Mouse (Mus musculus) adrenal gland, postnatal 25 days (tissue): ENCODE data around the gene Tedc1. TPM values are rescaled to one million over a fixed set of nuclear protein-coding genes. Genes with fewer than 3 reads are reported as not detected.
A peak's percentile ranks its signal among the peaks of the same experiment; 100 is the strongest.
"Not testable (repeated sequence)": the region's sequence is repeated elsewhere in the genome, so short reads cannot be mapped to it uniquely, and the experiment has no call there.

Source experiments
- DNase-seq: peaks from one replicate; pipeline ENCODE4 v3.0.0; 2021; ENCODE audit warnings: mixed read lengths
- total RNA-seq: library from RNA; stranded (reverse); gene quantifications from 2 replicates; pipeline ENCODE4 v1.2.3, GENCODE M21; 2021

Gene Tedc1
- total RNA-seq, 1 experiment from 2014 or later = 2.5 TPM

DNA sequence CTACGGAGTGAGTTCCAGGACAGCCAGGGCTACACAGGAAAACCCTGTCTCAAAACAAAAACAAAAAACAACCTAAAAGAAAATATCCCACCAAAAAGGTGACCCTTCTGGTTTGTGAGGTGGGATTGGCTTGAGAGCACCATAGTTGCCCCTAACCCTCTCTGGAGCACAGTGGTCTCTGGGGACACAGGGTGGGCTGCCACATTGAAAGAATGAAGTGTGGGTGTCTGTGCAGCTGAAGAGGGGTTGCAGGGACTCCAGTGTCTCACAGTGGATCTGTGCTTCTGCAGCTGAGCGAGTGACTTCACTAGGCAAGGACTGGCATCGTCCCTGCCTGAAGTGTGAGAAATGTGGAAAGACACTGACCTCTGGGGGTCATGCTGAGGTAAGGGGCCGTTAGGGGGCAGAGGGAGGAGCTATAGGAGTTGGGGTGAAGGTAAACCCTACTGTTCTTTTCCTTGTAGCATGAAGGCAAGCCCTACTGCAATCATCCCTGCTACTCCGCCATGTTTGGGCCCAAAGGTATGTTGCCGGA is 3.2 kb upstream of the Tedc1 start:
- no peak for DNase-seq

DNA sequence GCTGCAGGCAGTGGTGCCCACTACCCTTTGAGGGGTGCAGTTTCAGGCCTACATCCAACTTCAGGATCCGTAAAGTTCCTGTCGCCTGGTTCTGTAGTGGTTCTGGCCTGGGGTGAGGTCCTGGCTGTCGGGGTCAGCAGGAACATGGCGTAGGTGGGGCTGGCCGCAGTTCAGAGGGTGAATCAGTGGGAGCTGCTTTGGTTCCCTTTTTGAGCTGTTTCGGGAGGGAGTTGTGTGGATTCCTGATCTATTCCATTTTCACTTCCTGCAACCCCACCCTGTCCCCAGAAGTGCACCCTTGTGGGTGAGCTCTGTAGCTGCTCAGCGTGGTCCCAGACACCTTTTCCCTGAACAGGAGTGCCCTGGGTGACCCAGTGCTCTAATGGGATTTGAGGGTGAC is 2.2 kb upstream of the Tedc1 start:
- DNase-seq = no peak

DNA sequence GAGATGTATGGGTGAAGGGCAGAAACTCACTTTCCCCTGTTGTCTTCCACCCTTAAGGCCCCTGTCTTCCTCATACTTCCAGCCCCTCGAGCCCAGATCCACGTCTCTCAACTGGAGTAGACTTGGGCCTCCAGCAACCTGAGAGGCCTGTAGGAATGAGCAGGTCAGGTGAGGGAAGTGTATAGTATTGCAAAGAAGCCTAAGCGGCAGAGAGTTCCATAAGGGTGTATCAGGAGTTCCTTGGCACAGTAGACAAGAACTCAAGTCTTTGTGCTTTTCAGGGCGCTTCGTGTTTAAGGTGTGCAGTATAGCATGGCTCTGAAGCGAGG is 1.5 kb upstream of the Tedc1 start:
- no peak for DNase-seq

DNA sequence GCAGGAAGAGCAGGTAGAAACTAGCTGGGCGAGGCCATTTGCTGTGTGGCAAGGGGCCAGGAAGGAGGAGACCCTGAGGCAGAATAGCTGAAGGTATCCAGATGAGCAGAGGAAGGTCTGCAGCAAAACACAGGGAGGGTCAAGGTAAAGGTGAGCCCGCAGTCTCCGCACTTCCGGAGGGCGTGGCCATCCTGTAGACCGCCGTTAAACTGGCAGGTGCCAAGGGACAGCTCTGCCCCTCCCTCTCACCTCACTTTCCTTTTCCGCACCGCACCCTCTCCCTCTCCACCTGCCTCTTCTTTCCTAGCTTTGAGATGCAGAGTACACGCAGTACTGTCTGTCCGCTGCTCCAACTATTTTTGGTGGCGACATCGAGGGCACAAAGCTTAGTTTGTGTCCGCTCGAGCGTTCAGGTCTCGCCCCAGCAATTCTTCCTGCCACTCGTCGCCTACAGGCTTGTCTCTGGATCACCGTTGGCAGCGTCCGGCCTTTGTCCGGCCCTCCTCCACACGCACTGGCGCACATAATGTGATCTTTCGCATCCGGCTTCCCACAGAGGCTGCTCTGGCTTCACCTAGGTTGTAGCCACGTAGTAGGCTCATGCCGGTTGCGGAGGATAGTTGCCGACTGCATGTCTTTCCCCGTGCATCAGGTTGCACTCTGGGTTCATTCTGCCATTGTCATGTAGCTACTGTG is 997 bp upstream of the Tedc1 start:
- peak; percentile 60 for DNase-seq

DNA sequence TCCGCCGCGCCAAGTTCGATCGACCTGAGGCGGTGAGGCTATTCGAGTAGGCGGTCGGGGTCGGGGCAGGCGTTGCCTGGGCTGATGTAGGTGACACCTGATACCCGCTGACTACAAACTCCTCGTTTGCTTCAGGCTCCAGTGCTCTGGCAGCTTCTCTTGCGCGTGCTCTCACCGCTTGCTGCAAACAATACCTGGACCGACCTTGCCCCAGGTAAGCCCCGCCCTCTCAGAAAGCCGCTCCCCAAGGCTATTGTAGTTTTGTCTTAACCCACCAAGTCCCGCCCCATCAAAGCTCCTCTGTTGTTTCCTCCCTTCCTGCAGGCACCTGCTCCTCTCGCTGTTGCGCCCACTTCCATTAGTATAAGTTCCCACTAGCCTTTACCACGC is 314 bp downstream of the Tedc1 start:
- no peak for DNase-seq

DNA sequence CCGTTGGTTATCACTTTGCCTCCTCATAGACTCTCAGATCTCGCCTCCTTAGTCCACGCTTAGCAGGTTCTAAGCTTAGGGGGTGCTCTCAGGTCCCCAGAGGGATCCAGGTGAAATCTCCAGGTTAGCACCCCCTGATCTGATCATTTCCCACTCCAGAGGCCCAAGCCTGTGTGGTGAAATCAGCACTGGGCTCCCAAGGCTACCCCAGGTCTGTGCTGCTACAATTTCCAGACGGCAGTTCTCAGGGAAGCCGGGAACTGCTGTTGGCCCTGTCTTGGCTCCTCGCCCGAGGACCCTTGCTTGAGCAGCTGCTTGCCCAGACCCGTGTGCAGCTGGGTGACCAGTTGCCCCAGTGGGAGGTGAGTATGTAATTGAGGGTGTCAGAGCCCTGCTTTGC is 781 bp downstream of the Tedc1 start:
- DNase-seq = no peak

DNA sequence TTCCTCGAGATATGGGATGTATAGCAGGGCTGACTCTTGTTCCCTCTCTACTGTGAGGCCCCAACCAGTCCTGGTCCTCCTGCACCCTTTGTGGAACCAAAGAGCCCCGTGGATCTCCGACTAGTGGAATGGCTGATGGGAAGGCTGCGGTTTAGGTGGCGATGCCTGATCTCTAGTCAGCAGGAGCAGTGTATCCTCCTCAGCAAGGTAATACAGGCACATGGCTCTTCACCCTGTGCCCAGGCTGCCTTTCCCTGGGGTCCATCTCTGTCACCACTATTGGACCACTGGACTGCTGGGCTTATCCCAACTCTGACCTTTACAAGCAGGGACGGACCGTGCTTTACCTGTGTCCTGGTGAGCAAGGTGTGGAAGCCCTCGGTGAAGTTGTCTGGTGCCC is 1.3 kb downstream of the Tedc1 start:
- no peak for DNase-seq

DNA sequence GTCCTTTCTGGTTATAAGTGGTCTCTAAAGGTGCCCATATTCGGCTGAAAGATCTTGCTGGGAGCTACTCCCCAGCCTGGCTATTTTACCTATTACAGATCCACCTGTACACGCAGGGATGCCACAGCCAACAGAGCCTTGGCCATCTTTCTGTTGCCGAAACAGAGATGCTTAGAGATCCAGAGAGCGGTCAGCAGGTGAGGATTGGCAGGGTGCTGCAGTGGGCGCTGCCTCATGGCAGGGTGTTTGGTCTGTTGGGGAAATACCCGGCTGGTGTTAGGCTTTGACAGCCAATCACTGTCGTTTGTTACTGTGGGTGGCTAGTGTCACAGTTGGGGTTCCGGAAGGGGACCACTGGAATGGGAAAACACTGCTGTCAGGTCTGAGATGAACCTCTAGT is 1.8 kb downstream of the Tedc1 start:
- DNase-seq = no peak

DNA sequence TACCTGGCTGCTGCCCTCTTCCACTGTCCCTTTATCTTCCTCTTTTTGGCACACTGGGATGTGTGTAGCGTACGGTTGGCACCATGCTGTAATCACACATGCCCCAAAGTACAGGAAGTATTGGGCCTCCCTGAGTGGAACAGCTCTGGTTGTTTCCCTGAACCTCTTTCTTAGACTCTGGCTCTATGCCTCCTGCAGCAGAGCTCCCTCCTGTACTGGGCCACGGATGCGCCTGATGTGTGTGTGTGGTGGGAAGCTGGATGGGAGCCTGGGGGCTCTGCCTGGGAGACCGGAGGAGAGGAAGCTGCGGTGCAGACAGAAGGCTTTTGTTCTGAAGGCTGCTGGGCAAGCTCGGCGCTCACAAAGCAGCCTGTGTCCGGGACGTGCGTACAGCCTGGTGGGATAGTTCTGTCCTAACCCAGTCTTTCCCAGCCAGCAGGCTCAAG is 7.4 kb downstream of the Tedc1 start:
- no peak for DNase-seq

DNA sequence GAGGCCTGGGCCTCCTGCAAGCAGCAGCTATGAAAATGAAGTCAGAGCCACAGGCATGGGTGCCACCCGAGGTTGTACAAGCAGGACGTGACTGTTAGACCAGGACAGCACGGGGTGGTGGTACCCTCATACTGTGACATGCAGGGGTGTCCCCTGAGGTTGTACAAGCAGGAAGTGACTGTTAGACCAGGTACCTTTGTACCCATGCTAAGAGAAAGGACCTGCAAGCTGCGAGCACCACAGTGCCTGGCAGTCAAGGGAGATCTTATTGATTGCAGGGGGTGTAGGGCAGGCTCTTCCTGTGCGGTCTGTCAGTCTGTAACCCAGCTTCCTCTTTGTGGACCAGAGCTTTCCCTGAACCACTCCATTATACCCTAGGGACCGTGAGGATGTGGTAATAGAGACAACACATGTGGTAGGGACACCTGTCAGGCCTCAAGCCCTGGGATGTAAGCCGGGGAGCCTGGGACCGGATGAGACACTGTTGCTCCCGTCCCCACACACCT is 11.9 kb downstream of the Tedc1 start:
- DNase-seq = no peak

DNA sequence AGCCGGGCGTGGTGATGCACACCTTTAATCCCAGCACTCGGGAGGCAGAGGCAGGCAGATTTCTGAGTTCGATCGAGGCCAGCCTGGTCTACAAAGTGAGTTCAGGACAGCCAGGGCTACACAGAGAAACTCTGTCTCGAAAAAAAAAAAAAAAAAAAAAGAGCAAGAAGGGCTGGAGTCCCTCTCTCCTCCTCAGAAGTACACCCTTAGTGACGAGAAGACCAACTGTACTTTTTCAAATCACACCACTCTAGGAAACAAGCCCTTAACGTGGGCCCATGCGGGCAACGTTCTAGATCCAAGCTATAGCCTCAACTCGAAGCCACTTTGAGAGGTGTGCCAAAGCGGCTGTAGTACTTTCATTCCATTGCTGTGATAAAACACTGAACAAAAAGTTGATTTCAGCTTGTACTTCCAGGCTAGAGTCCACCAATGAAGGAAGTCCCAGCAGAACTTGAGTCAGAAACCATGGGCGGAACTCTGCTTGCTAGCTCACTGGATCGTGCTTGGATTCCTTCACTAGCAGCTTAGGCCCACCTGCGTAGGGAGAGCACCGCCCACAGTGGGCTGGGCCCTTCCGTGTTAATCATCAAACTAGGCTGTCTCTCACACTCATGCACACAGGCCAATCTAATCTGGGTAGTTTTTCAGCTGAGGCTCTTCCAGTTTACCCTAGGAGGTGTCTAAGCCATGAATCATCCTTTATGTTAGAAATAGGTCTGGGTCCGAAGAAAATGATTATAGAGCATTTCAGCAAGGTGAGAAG is 20.9 kb downstream of the Tedc1 start:
- no peak for DNase-seq

DNA sequence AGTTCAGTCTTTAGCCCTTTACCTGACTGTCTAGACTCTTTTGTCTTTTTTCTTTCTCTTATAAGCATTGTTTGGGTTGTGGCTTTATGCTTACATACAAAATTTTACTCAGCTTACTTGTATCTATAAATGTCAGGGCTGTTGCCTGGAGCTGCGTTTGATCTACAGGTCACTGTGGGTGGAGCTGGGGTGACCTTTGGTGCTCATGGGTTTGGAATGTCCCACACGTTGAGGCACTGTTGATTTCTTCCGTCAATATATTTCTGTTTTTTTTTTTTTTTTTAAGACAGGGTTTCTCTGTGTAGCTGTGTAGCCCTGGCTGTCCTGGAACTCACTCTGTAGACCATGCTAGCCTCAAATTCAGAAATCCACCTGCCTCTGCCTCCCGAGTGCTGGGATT is 24.8 kb downstream of the Tedc1 start:
- DNase-seq = no peak

DNA sequence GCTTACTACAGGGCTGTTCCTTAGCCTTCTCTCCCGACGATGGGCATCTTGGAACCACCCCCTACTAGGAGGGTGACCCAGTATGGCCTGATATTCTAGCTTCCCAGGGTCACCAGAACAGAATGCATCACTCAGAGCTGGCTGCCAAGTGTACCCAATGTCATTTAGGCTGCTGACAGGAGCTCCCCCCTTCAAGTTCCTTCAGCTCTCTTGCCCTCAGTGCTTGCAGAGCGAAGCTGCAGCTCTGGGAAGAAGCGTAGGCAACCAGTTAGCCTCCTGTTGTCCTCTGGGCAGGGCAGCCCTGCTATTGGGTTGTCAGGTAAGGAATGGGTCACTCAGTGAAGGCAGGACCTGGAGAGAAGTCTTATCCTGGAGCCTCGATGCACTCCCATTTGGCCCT is 28.7 kb downstream of the Tedc1 start:
- DNase-seq = no peak

DNA sequence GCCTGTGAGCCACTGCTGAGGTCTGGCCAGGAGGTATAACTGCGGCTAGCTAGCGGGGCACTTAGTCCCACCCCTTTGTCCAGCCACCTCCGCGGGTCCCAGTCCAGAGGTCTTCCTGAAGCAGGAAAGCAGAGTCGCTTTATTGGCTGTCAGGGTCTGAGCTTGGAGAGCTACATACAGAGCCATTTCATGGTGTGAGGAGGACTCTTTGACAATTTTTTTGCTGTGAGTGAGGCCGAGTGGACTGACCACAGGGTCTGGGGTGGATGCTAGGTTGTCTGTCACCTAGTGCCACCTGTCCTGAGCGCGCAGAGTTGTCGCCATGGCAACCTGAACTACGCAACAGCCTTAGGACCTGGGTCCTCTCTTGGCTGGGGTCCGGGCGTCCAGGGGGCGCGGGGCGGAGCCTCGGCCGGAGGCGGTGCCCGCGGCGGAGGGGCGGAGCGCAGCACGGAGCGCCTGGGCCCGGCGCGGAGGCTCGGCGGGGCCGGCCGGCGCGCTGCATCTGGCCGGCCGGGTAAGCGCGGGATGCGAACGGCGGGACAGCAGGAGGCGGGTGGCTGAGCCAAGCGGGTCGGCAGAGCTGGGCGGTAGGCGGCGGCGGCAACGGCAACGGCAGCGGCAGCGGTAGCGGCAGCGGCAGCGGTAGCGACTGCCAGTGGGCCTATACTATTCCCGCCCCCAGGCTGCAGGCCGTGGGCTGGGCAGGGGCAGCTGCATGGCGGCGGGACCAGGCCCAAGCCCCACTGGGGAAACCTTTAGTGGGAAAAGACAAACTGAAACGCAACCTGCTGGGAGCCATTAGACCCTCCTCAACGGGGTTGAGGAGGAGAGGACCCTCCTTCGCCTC is 29.4 kb downstream of the Tedc1 start, which contains the start of gene Tmem121:
TSS of gene Tmem121 (plus strand) at position 489 of the 850 bp plus-strand sequence.
- DNase-seq = peak; percentile 55

DNA sequence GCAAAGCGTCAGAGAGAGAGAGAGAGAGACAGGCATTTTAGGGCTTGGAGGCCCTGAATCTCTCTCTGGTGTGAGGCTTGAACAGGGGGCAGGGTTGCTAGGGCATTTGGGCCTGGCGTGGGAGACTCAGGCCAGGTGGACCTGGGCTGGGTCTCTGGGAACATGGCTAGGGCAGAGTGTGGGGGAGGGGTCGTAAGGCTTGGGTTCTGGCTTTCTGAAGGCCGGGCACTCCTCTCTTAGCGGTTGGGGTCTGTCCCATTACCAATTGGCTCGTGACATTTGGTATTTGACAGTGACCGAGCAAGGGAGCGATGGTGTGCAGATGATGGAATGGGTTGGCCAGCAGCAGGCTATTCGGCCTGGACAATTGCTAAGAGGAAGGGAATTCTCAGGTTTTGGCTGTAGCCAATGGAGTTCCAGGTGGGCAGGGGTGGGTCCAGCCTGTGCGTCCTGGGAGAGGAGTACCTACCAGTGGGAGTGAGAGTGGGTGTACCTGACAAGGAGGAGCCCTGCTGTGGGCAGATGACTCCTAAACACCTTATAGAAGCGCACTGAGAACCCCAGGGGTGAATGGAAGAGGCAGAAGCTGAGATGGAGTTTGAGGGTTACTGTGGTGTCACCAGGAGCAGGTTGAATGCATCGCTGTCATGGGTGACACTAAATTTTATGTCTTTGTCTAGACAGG is 30.2 kb downstream of the Tedc1 start:
- no peak for DNase-seq

DNA sequence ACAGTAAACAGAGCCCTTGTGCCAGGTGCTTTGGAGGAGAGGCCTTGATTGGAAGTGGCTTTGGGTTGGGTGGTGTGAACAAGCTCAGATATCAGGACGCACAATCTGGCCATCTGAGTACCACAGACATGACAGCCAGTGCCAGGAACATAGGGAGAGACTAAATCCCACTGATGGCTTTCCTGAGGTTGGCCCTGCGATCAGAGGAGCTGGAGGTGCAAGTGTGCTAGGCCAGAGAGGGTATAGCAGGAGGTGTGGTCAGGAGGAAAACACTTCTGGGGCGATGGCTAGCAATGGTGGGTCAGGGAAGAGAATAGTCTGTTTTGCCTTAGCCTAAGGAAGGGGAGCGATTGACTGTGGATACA is 30.8 kb downstream of the Tedc1 start:
- DNase-seq = no peak

DNA sequence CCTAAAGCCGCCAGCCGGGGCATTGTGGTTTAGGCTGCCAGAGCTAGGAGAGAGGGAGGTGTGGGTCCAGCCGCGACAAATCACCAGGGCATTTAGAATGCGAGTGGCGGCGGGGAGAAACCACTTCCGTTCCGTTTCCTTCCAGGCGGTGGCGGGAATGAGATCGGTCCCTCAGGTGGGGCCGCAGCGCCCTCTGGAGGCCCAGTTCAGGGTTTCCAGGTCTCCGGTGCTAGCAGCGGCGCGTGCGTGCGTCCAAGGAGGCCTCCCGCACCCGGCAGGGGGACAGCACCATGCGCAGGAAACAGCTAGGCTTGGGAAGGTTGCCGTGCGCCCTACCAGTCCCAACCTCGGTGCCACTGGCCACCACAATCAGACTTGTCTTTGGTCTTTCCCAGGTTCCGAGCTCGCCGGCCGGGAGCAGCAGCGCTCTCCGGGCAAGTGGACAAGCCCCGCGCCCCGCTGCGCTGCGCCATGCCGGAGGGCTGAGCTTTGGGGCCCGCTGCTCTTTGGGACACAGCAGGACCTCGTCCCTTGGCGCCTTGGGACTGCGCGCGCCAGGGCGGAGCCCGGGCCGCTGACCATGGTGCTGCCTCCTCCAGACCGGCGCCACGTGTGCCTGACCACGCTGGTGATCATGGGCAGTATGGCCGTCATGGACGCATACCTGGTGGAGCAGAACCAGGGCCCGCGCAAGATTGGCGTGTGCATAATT is 31.5 kb downstream of the Tedc1 start:
- DNase-seq = peak; percentile 86

DNA sequence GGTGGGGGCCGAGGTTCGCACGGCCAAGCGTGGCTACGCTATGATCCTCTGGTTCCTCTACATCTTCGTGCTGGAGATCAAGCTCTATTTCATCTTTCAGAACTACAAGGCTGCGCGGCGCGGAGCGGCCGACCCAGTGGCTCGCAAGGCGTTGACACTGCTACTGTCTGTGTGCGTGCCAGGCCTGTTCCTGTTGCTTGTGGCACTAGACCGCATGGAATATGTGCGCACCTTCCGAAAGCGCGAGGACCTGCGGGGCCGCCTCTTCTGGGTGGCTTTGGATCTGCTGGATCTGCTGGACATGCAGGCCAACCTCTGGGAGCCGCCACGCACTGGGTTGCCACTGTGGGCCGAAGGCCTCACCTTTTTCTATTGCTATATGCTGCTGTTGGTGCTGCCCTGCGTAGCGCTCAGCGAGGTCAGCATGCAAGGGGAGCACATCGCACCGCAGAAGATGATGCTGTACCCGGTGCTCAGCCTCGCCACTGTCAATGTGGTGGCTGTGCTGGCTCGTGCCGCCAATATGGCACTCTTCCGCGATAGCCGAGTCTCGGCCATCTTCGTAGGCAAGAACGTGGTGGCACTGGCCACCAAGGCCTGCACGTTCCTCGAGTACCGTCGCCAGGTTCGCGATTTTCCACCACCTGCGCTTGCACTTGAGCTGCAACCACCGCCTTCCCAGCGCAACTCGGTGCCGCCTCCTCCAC is 32.3 kb downstream of the Tedc1 start:
- no peak for DNase-seq

DNA sequence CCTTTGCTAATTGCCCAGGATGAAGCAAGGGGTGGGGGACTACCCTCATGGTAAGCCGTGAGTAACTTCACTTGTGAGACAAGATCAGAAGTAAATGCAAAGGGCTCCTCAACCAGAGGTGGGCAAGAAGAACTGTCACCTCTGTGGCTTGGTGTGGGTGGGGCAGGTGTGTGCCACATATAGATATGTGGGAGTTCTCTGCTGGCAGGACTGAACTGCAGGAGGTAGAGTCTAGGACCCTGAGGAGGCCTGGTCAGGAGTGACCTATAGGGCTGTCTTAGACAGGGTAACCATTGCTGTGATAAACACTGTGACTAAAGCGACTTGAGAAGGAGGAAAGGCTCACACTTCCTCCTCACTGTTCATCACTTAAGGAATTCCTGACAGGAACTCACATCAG is 37.2 kb downstream of the Tedc1 start:
- DNase-seq = no peak

DNA sequence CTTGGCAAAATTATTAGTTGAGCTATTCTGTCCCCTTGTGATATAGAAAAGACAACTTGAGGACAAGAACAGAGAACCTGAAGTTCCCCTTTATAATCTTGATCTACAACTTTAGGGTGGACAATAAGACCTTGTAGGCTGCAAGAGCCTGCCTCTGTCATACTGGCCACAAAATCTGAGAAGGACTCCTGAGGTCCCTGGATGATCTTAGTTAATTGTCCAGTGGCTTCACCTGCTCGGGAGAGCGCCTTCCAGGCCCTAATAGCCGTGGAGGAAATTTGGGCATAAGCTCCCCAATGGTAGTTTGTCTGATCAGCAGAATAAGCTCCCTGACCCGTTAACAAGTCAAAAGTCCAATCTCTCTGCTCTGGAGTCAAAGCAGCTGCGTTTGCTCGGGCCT is 42.9 kb downstream of the Tedc1 start:
- DNase-seq = not testable (repeated sequence)

DNA sequence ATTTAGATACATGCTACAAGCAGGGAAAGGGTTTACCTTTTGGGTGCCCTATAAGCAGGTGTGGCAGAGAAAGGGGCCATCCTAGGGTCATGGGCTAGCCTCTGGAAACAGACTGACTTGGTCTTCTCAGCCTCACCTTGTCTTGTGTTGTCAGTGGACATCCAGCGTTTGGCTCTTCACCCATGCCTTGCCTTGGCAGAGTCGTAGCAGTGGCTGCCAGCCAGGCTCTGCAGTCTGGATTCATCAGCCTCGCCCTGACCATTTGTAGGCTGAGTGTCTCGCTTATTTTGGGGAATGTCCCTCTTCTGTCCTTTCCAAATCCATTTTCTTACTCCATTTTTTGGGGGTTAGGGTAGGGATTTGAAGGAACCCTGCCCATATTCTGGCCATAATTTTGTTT is 45.1 kb downstream of the Tedc1 start:
- DNase-seq = peak; percentile 50
